In the genomic region with DNA sequence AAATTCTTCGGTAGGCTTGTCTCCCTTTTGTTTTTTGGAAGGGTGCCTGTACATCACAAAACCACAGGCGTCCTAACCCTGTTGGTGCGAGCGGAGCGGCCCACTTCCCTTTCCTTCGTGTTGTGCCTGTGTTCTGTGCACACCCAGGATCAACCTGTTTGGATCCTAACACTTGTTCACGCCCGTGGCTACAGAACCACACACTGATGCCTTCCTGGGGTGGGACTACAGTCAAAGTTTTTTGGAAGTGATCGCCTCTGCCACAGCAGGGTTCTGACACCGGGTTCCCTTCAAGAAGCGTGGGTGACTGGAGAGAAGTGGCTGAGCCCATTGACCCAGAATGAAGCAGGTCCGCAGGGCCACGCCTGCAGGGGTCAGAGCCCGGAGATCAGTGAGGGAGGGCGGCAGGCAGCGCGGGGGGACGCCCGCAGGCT, we compare ENCODE assay signal across 8 mouse cellular contexts. TPM values are rescaled to one million over a fixed set of nuclear protein-coding genes. Genes with fewer than 3 reads are reported as not detected.
DNase-seq lines count a peak whose midpoint lies in the region; ATAC-seq lines count a peak whose summit lies in the region.

No protein-coding gene starts in this region.

- no peaks in the 10 kb centered on the region; the same call in 1 of the 2 replicates for H3K36me3 ChIP-seq in heart, embryonic 11.5 days (ENCODE audit: control insufficient read depth, insufficient read depth, low read length)
- H3K36me3 ChIP-seq in embryonic facial prominence, embryonic 14.5 days (ENCODE audit: control insufficient read depth, insufficient read depth, low read length): peaks cover 19% of the 10 kb centered on the region; the same call in 1 of the 2 replicates
- H3K36me3 ChIP-seq in limb, embryonic 11.5 days (ENCODE audit: control insufficient read depth, insufficient read depth, low read length): no peaks in the 10 kb centered on the region
- H3K36me3 ChIP-seq in neural tube, embryonic 14.5 days (ENCODE audit: control insufficient read depth, insufficient read depth, low read length): no peaks in the 10 kb centered on the region

- peak overlapping the region; percentile 72 for H3K4me3 ChIP-seq in heart, embryonic 11.5 days (ENCODE audit: low read depth, low read length)
- peak overlapping the region; percentile 83 for H3K4me3 ChIP-seq in embryonic facial prominence, embryonic 14.5 days (ENCODE audit: low read depth, low read length)
- peak overlapping the region; percentile 74 for H3K4me3 ChIP-seq in limb, embryonic 11.5 days (ENCODE audit: low read depth, low read length)
- peak overlapping the region; percentile 71 for H3K4me3 ChIP-seq in neural tube, embryonic 14.5 days (ENCODE audit: low read depth, low read length)

- no peak for DNase-seq in heart, adult 8-10 months (ENCODE audit: low spot score)
- peak; percentile 58 for DNase-seq in embryonic facial prominence, embryonic 14.5 days (ENCODE audit: low spot score)
- DNase-seq in limb, embryonic 11.5 days (ENCODE audit: low spot score): no peak
- no peak for DNase-seq in thymus, postnatal 14 days
- DNase-seq in embryo, embryonic 9.5 days (ENCODE audit: extremely low spot score): no peak

- H3K4me1 ChIP-seq in heart, embryonic 11.5 days (ENCODE audit: control insufficient read depth, insufficient read depth, low read length): peaks cover 9% of the 10 kb centered on the region
- H3K4me1 ChIP-seq in embryonic facial prominence, embryonic 14.5 days (ENCODE audit: control insufficient read depth, insufficient read depth, low read length): peaks cover 12% of the 10 kb centered on the region
- peaks cover 7% of the 10 kb centered on the region; the same call in 1 of the 2 replicates for H3K4me1 ChIP-seq in limb, embryonic 11.5 days (ENCODE audit: control insufficient read depth, insufficient read depth, low read length)
- 0 out of 2 replicates have a peak, but pooled peaks cover 4% of the 10 kb centered on the region for H3K4me1 ChIP-seq in neural tube, embryonic 14.5 days (ENCODE audit: control insufficient read depth, insufficient read depth, low read length)

- H3K27ac ChIP-seq in heart, embryonic 11.5 days (ENCODE audit: low read depth, low read length): peak overlapping the region; percentile 90
- H3K27ac ChIP-seq in embryonic facial prominence, embryonic 14.5 days (replicated peaks; ENCODE audit: low read depth, low read length): peak overlapping the region; percentile 89
- no peak overlapping the region; the same call in 1 of the 2 replicates for H3K27ac ChIP-seq in limb, embryonic 11.5 days (replicated peaks; ENCODE audit: low read depth, low read length)
- H3K27ac ChIP-seq in neural tube, embryonic 14.5 days (ENCODE audit: low read depth, low read length): peak overlapping the region; percentile 70; the same call in 1 of the 2 replicates

- WGBS in heart, embryonic 11.5 days (ENCODE audit: insufficient replicate concordance): 2% methylated on average over 19 of the region's 19 CpGs
- WGBS in embryonic facial prominence, embryonic 14.5 days: 0% methylated on average over 16 of the region's 19 CpGs
- WGBS in limb, embryonic 11.5 days: under 1% methylated on average over 19 of the region's 19 CpGs
- 1% methylated on average over 19 of the region's 19 CpGs for WGBS in neural tube, embryonic 14.5 days

- H3K4me2 ChIP-seq in heart, embryonic 11.5 days: peak overlapping the region; percentile 76
- peak overlapping the region; percentile 68 for H3K4me2 ChIP-seq in embryonic facial prominence, embryonic 14.5 days (ENCODE audit: low read depth, low read length)
- peak overlapping the region; percentile 50 for H3K4me2 ChIP-seq in limb, embryonic 11.5 days (ENCODE audit: low read depth, severe bottlenecking)
- peak overlapping the region; percentile 71 for H3K4me2 ChIP-seq in neural tube, embryonic 14.5 days (ENCODE audit: low read depth, low read length)

- ATAC-seq in heart, embryonic 11.5 days (replicated peaks; ENCODE audit: insufficient number of reproducible peaks, low FRiP score, low TSS enrichment): peak; percentile 14; the same call in 1 of the 2 replicates
- peak; percentile 44 for ATAC-seq in CD4-positive, CD25-positive, alpha-beta regulatory T cell, adult 4 months
- ATAC-seq in embryonic facial prominence, embryonic 14.5 days (ENCODE audit: low read depth): peak; percentile 51
- ATAC-seq in limb, embryonic 11.5 days (ENCODE audit: insufficient number of reproducible peaks, low FRiP score, low TSS enrichment, low read depth): no peak; the same call in 1 of the 2 replicates
- peak; percentile 70 for ATAC-seq in neural tube, embryonic 14.5 days (ENCODE audit: low read depth)

- no peaks in the 10 kb centered on the region for H3K27me3 ChIP-seq in heart, embryonic 11.5 days (ENCODE audit: control insufficient read depth, insufficient read depth, low read length)
- no peaks in the 10 kb centered on the region for H3K27me3 ChIP-seq in embryonic facial prominence, embryonic 14.5 days (replicated peaks; ENCODE audit: control insufficient read depth, insufficient read depth, low read length)
- H3K27me3 ChIP-seq in limb, embryonic 11.5 days (ENCODE audit: control insufficient read depth, insufficient read depth, low read length): no peaks in the 10 kb centered on the region
- H3K27me3 ChIP-seq in neural tube, embryonic 14.5 days (ENCODE audit: control insufficient read depth, insufficient read depth, low read length): no peaks in the 10 kb centered on the region

- H3K9me3 ChIP-seq in heart, embryonic 11.5 days (replicated peaks; ENCODE audit: control insufficient read depth, low read length): no peaks in the 10 kb centered on the region
- H3K9me3 ChIP-seq in embryonic facial prominence, embryonic 14.5 days (ENCODE audit: control insufficient read depth, low read length): no peaks in the 10 kb centered on the region
- no peaks in the 10 kb centered on the region for H3K9me3 ChIP-seq in limb, embryonic 11.5 days (ENCODE audit: control insufficient read depth, low read length)
- no peaks in the 10 kb centered on the region for H3K9me3 ChIP-seq in neural tube, embryonic 14.5 days (ENCODE audit: control insufficient read depth, low read length)

- peak overlapping the region; percentile 81 for H3K9ac ChIP-seq in heart, embryonic 11.5 days (ENCODE audit: low read depth, low read length)
- peak overlapping the region; percentile 76 for H3K9ac ChIP-seq in embryonic facial prominence, embryonic 14.5 days (ENCODE audit: low read depth, low read length)
- H3K9ac ChIP-seq in limb, embryonic 11.5 days (ENCODE audit: low read length): peak overlapping the region; percentile 73
- H3K9ac ChIP-seq in neural tube, embryonic 14.5 days (replicated peaks; ENCODE audit: low read depth, low read length): peak overlapping the region; percentile 73

RNA-seq across cellular contexts. Expression of gene Acadm, which starts 0.5 kb away (rescaled TPM):
- 160 and 165 TPM in 2 replicates for polyA plus RNA-seq in heart, embryonic 11.5 days (2014; fragmentation: Nextera tagmentation; extraction: Ambion mirVana)
- 1,000 to 10,000 TPM; 1,199 to 1,642 (median 1,432) TPM for total RNA-seq in heart, adult 8-10 months (2022)
- 10 to 100 TPM; 38.4 to 40.9 TPM for polyA plus RNA-seq in CD4-positive, CD25-positive, alpha-beta regulatory T cell, adult 4 months (2017; shearing (Covaris generic))
- 79.4 and 81.1 TPM in 2 replicates for polyA plus RNA-seq in embryonic facial prominence, embryonic 14.5 days (2014; fragmentation: Nextera tagmentation; extraction: Ambion mirVana)
- 42.5 and 43.9 TPM in 2 replicates for polyA plus RNA-seq in limb, embryonic 11.5 days (2014; fragmentation: Nextera tagmentation; extraction: Ambion mirVana)
- 56.5 and 66.1 TPM in 2 replicates for polyA plus RNA-seq in neural tube, embryonic 14.5 days (2014; fragmentation: Nextera tagmentation; extraction: Ambion mirVana)

RNA-seq across cellular contexts. Expression of gene Slc44a5, which starts 29.3 kb away (rescaled TPM):
- 1.8 TPM in 2 replicates for polyA plus RNA-seq in heart, embryonic 11.5 days (2014; fragmentation: Nextera tagmentation; extraction: Ambion mirVana)
- under 1 TPM in 3 of 4 experiments, not detected in 1; 0.09 to 0.19 (median 0.13) TPM for total RNA-seq in heart, adult 8-10 months (2022)
- polyA plus RNA-seq in CD4-positive, CD25-positive, alpha-beta regulatory T cell, adult 4 months (2017; shearing (Covaris generic)): under 1 TPM in 1 of 2 experiments, not detected in 1; 0.24 TPM
- polyA plus RNA-seq in embryonic facial prominence, embryonic 14.5 days (2014; fragmentation: Nextera tagmentation; extraction: Ambion mirVana): 3.0 and 3.4 TPM in 2 replicates
- polyA plus RNA-seq in limb, embryonic 11.5 days (2014; fragmentation: Nextera tagmentation; extraction: Ambion mirVana): 0.24 and 0.39 TPM in 2 replicates
- polyA plus RNA-seq in neural tube, embryonic 14.5 days (2014; fragmentation: Nextera tagmentation; extraction: Ambion mirVana): 9.2 and 9.4 TPM in 2 replicates

RNA-seq across cellular contexts. Expression of gene Rabggtb, which starts 31.1 kb away (rescaled TPM):
- polyA plus RNA-seq in heart, embryonic 11.5 days (2014; fragmentation: Nextera tagmentation; extraction: Ambion mirVana): 53.4 and 59.1 TPM in 2 replicates
- total RNA-seq in heart, adult 8-10 months (2022): 100 to 1,000 TPM in 2 of 4 experiments, 10 to 100 TPM in 2; 95.0 to 103 (median 99.9) TPM
- 10 to 100 TPM; 40.3 to 48.1 TPM for polyA plus RNA-seq in CD4-positive, CD25-positive, alpha-beta regulatory T cell, adult 4 months (2017; shearing (Covaris generic))
- polyA plus RNA-seq in embryonic facial prominence, embryonic 14.5 days (2014; fragmentation: Nextera tagmentation; extraction: Ambion mirVana): 54.0 and 56.2 TPM in 2 replicates
- 41.8 and 49.5 TPM in 2 replicates for polyA plus RNA-seq in limb, embryonic 11.5 days (2014; fragmentation: Nextera tagmentation; extraction: Ambion mirVana)
- 54.0 and 54.9 TPM in 2 replicates for polyA plus RNA-seq in neural tube, embryonic 14.5 days (2014; fragmentation: Nextera tagmentation; extraction: Ambion mirVana)

RNA-seq across cellular contexts. Expression of gene Msh4, which starts 38.0 kb away (rescaled TPM):
- 0.09 TPM in 1 of 2 replicates, not detected in the other for polyA plus RNA-seq in heart, embryonic 11.5 days (2014; fragmentation: Nextera tagmentation; extraction: Ambion mirVana)
- total RNA-seq in heart, adult 8-10 months (2022): under 1 TPM in 1 of 4 experiments, not detected in 3; 0.08 TPM
- polyA plus RNA-seq in CD4-positive, CD25-positive, alpha-beta regulatory T cell, adult 4 months (2017; shearing (Covaris generic)): not detected
- polyA plus RNA-seq in embryonic facial prominence, embryonic 14.5 days (2014; fragmentation: Nextera tagmentation; extraction: Ambion mirVana): 0.06 TPM in 1 of 2 replicates, not detected in the other
- polyA plus RNA-seq in limb, embryonic 11.5 days (2014; fragmentation: Nextera tagmentation; extraction: Ambion mirVana): 0.11 TPM in 1 of 2 replicates, not detected in the other
- polyA plus RNA-seq in neural tube, embryonic 14.5 days (2014; fragmentation: Nextera tagmentation; extraction: Ambion mirVana): 0.28 and 0.31 TPM in 2 replicates
